Mouse (Mus musculus) testis, postnatal 14 days (tissue): Measurements from ENCODE around the gene Rbbp4.
A peak's percentile ranks its signal among the peaks of the same experiment; 100 is the strongest.

ENCODE experiments used
- DNase-seq: peaks from one replicate; pipeline ENCODE4 v3.0.0; 2021; ENCODE audit warnings: low spot score

The Rbbp4 gene

GRCm38 (mm10) chr4:129293702-129294101, 41.5 kb downstream of the Rbbp4 start:
- DNase-seq, result peak; percentile 35

DNA sequence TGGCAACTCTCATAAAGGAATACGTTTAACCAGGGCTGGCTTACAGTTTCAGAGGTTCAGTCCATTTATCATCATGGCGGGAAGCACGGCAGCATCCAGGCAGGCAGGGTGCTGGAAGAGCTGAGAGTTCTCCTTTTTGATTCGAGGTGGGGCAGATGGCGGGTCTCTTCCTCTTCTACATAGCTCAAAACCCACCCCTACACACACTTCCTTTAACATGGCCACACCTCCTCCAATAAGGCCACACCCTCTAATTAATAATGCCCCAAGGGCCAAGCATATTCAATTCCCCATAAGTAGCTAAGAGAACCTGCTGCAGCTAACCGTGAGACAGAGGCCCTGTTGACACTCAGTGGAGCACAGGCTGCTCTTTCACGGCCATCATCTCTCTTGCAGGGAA, 42.3 kb downstream of the Rbbp4 start:
- DNase-seq, result no peak

GRCm38 (mm10) chr4:129289671-129290070, 45.5 kb downstream of the Rbbp4 start:
- no peak for DNase-seq

- no peak for DNase-seq
These were observed 47.1 kb downstream of the Rbbp4 start for GRCm38 (mm10) chr4:129288067-129288466.

GRCm38 (mm10) chr4:129287472-129287981, 47.6 kb downstream of the Rbbp4 start, which contains the start of gene Sync:
TSS of gene Sync (plus strand) at chr4:129287617.
- no peak for DNase-seq

DNA sequence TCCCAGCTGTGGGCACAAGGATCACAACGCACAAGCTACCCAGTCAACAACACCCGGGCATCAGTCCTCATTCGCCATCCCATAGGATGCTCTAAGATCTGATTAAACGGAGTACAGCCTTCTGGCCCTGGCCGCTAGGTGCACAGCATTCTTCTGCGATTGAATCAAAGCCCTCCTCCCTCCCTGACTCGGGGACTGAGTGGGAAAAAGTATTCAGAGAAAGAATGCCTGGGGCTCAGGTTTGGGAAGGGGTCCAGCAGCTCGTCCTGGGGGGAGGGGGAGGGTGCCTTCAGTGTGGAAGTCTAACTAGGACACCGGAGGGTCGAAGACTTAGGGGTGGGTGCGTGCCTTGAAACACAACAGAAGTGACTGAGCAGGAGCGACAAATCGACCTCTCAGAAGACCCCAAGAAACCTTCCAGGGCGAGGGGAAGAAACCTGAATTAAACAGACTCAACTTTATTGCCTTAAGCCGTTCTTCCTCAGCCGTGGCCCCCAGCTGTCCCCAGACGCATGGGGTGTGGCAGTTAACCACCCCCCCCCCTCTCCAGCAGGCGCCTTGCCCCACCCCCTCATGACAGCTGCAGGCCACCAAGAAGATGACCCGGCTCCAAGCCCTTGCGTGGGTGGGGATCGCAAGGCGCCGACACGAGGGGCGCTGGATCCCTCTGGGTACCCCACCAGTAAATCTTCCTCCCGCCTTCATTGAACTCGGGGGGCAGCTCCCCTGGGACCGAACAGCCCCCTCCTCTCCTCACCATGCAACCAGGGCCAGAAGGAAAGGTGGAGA, 48.3 kb downstream of the Rbbp4 start:
- no peak for DNase-seq

GRCm38 (mm10) chr4:129286001-129286682, 49.0 kb downstream of the Rbbp4 start:
- DNase-seq, result no peak

DNA sequence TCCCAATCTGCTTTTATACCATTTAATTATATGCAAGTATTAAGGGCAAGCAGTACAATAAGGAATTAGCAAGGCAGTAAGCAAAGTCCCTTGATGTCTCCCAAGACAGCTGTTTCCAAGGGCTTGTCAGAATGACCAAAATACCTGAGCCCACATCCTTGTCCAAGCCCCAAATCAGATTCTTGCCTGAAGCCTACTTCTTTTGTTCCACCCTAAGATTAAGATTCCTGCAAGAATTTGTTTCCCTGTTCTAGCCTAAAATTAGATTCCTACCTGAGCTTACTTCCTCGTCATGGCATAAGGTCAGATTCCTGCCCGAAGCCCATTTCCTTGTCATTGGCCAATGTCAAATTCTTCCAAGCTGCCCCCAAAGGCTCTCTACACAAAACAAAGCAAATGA, 50.5 kb downstream of the Rbbp4 start:
- DNase-seq, result no peak

DNA sequence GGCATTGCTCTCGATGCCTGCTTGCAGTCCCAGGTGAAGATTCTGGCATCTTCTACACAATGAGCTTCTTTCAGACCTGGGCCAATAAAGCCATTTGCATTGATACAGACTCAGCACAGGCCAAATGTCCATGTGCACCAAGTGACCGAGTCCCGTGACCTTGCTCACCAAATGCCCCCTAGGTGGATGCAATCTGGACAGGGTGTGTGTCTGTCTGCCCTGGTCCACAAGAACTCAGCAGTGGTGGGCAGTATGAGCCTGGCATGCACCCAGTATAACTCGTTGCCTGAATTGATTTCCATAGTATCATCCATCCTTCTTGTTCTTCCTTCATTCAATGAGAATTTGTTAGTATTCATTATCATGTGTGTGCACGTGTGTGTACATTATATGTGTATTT, 51.9 kb downstream of the Rbbp4 start:
- no peak for DNase-seq

DNA sequence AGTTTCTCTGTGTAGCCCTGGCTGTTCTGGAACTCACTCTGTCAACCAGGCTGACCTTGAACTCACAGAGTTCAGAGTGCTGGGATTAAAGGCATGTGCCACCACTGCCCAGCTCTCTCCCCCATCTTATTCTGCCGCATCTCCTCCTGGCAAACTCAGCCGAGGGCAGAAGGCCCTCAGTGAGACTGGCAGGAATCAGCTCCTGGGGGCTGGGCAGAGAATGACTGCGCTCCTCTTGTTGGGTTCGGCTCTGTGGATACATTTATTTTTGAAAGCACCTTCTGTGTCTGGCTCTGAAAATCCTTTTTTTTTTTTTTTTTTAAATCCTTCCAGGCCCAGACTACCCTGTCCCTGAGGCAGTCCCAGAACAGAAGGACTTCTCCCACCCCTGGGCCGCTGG, 52.4 kb downstream of the Rbbp4 start:
- DNase-seq, result no peak

- DNase-seq, result peak; percentile 92
These were observed 58.7 kb downstream of the Rbbp4 start for GRCm38 (mm10) chr4:129276453-129276865.

- DNase-seq, result no peak
These were observed 62.5 kb downstream of the Rbbp4 start for GRCm38 (mm10) chr4:129272756-129273046.

GRCm38 (mm10) chr4:129271991-129272755, 63.0 kb downstream of the Rbbp4 start:
- DNase-seq, result peak; percentile 37

GRCm38 (mm10) chr4:129268698-129269097, 66.5 kb downstream of the Rbbp4 start:
- no peak for DNase-seq

DNA sequence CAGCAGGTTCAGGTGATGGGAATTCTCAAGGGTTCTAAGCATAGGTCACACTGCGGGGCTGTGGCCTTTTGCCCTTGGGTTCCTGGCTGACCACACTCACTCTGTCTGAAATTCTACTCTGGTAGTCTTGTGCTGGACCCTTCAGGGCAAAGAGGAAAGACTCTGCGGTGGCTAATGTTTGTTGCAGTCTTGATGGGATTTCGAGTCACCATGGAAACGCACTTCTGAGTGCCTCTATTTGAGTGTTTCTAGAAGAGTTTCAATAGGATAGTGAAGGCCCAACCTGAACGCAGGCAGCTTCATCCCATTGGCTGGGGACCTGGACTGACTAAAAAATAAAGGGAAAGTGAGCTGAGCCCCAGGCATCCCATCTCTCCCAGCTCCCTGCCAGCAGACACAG, 68.3 kb downstream of the Rbbp4 start:
- no peak for DNase-seq

DNA sequence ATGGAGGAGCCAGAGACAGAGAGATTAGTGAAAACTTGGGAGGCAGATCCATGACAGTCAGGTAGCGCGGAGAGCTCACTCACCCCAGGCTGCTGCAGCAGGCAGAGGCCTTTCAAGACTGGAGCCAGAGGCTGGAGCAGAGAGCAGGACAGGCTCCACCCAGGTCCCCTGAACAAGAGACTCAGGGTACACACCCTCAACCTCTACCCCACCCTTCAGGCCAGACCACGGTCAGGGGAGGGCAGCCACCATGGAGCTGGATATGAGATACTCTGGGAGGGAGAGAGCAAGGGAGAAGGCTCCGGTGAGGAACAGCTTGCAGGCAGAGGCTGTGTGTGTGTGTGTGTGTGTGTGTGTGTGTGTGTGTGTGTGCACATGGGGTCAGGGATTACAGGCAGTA, 69.0 kb downstream of the Rbbp4 start:
- DNase-seq, result no peak

- DNase-seq, result peak; percentile 47
These were observed 71.7 kb downstream of the Rbbp4 start for GRCm38 (mm10) chr4:129263225-129264021.

DNA sequence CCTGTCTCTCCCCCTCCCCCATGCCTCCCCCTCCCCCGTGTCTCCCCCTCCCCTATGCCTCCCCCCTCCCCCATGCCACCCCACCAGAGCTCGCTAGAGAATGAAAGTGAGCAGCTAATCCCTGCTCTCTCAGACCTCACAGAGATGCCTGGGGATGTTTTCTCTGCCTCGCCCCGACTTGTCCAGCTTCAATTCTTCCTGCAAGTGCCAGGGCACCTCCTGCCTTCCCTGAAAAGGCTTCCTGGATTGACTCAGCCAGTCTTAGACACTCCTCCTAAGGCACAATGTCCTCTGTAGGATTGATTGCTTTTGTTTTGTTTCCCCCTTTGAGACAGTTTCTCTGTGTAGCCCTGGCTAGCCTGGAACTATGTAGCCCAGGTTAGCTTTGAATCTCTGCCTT, 74.0 kb downstream of the Rbbp4 start, which contains the start of gene C77080:
Gene C77080, minus strand, starts transcription at position 209 of the 400 bp plus-strand sequence.
- DNase-seq, result no peak

- DNase-seq, result peak; percentile 50
These were observed 74.5 kb downstream of the Rbbp4 start for GRCm38 (mm10) chr4:129260678-129261077.

GRCm38 (mm10) chr4:129259101-129259500, 76.1 kb downstream of the Rbbp4 start:
- no peak for DNase-seq
